Mouse (Mus musculus): ENCODE results near the gene Trpm3.

- TF ChIP-seq CTCF (IDR thresholded peaks at IDR 0.05; ENCODE audit: insufficient read depth, low read length) = no peak
- no peak for TF ChIP-seq POLR2A (IDR thresholded peaks at IDR 0.05; ENCODE audit: borderline replicate concordance, extremely low read depth, low read depth, low read length)
Observed at GRCm38 (mm10) chr19:22810247-22810646, 671.4 kb downstream of the Trpm3 start.

Measured in lung, adult 2 months (tissue).